Mouse (Mus musculus) hindbrain, embryonic 16.5 days (tissue): ENCODE measurements around the gene Car12. TPM values are rescaled to one million over a fixed set of nuclear protein-coding genes. Genes with fewer than 3 reads are reported as not detected.
"Not testable (repeated sequence)": the region's sequence is repeated elsewhere in the genome, so short reads cannot be mapped to it uniquely, and the experiment has no call there.

Source experiments
- ATAC-seq: fragments of 200-750 bp; cut with Nextera tagmentation; 2 replicates; pipeline ENCODE4 v1.8.0; 2017; ENCODE audit warnings: moderate TSS enrichment, moderate library complexity
- H3K27ac ChIP-seq: fragments of 300-500 bp; sonication (generic); 2 replicates; pipeline ENCODE4 v1.5.1; 2014; ENCODE audit warnings: low read depth, mild to moderate bottlenecking, control low read depth, low read length, moderate library complexity
- H3K27me3 ChIP-seq: fragments of 300-500 bp; sonication (generic); replicated peaks from 2 replicates; pipeline ENCODE4 v1.6.1; 2014; ENCODE audit warnings: low read length; ENCODE audit not compliant: control insufficient read depth, insufficient read depth
- H3K36me3 ChIP-seq: fragments of 300-500 bp; sonication (generic); 2 replicates; pipeline ENCODE4 v1.6.1; 2014; ENCODE audit warnings: mild to moderate bottlenecking, low read length, moderate library complexity, mixed read lengths; ENCODE audit not compliant: control insufficient read depth, insufficient read depth
- H3K4me1 ChIP-seq: fragments of 300-500 bp; sonication (generic); 2 replicates; pipeline ENCODE4 v1.6.1; 2014; ENCODE audit warnings: low read depth, low read length; ENCODE audit not compliant: control insufficient read depth, insufficient read depth
- H3K4me2 ChIP-seq: fragments of 300-500 bp; sonication (generic); 2 replicates; pipeline ENCODE4 v1.6.1; 2014; ENCODE audit warnings: mild to moderate bottlenecking, low read length, control low read depth, moderate library complexity
- H3K4me3 ChIP-seq: fragments of 300-500 bp; sonication (generic); 2 replicates; pipeline ENCODE4 v1.5.1; 2014; ENCODE audit warnings: mild to moderate bottlenecking, low read length, control low read depth, moderate library complexity
- H3K9ac ChIP-seq: fragments of 300-500 bp; sonication (generic); 2 replicates; pipeline ENCODE4 v1.6.1; 2014; ENCODE audit warnings: low read depth, mild to moderate bottlenecking, control low read depth, low read length, moderate library complexity
- H3K9me3 ChIP-seq: fragments of 300-500 bp; sonication (generic); 2 replicates; pipeline ENCODE4 v1.6.1; 2014; ENCODE audit warnings: mild to moderate bottlenecking, low read length, moderate library complexity; ENCODE audit not compliant: control insufficient read depth
- WGBS: fragments of 180-500 bp; shearing (Covaris S2); extraction: QIAGEN DNeasy Blood & Tissue Kit; methylation state at CpG from one replicate; pipeline ENCODE4 v1.1.7; 2014; 5-methylcytosine and 5-hydroxymethylcytosine counted together
- polyA plus RNA-seq: library from polyadenylated mRNA; unstranded; fragments of >200 nt; fragmentation: Nextera tagmentation; extraction: Ambion mirVana; gene quantifications from 2 replicates; pipeline ENCODE4 v1.2.1, GENCODE M21; 2015

Gene Car12
- polyA plus RNA-seq, 1 experiment from 2014 or later, result 9.0 TPM

DNA sequence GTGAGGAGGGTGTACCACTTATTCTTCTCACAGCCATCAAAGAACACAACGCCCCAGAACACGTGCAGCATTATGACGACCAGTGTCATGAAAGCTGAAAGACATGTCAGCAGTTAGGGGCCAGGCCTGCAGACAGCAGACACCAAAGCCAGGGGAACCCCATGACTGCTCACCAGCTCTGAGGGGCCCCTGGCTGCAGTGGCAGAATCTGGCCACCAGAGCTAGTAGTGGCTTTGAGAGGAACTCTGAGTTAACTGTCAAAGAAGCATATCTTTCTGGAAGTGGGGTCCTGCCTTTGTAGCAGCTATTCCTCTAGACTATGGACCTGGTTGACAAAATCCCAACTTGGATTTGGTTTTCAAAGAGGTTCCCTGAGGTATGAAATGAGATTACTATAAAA is 71.1 kb downstream of the Car12 start:
- H3K27ac ChIP-seq, H3K9ac ChIP-seq, H3K36me3 ChIP-seq, H3K9me3 ChIP-seq, H3K4me1 ChIP-seq, H3K4me3 ChIP-seq, H3K4me2 ChIP-seq, ATAC-seq, H3K27me3 ChIP-seq: not testable (repeated sequence)
- no CpG with 5 or more reads among the region's 3 CpGs for WGBS

DNA sequence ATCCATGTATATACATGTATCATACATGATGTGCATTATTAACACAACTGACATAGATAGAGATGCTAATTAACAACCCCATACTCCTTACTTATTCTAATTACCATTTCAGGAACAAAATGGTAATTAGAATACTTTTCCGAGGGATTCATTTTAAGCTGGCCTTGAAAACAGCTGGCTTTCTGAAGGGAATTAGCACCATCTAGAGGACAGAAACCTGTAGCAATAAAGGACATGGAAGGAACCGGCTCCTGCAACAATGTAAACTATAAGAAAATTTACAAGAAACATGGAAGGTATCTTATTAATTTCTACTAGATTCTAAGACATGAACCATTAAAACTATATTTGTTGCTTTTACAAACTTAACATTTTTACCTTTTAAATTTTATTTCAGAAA is 74.3 kb downstream of the Car12 start:
- Histone ChIP-seq H3K4me2 (no peak overlapping the region), H3K9ac (no peak overlapping the region), H3K27me3 (no peaks in the 10 kb centered on the region), H3K4me3 (no peak overlapping the region), H3K36me3 (0 out of 2 replicates have a peak, but pooled peaks cover 5% of the 10 kb centered on the region), H3K27ac (no peak overlapping the region), H3K9me3 (no peaks in the 10 kb centered on the region), H3K4me1 (no peaks in the 10 kb centered on the region)
- WGBS, result 7% methylated on average over 2 of the region's 2 CpGs
- no peak for ATAC-seq

DNA sequence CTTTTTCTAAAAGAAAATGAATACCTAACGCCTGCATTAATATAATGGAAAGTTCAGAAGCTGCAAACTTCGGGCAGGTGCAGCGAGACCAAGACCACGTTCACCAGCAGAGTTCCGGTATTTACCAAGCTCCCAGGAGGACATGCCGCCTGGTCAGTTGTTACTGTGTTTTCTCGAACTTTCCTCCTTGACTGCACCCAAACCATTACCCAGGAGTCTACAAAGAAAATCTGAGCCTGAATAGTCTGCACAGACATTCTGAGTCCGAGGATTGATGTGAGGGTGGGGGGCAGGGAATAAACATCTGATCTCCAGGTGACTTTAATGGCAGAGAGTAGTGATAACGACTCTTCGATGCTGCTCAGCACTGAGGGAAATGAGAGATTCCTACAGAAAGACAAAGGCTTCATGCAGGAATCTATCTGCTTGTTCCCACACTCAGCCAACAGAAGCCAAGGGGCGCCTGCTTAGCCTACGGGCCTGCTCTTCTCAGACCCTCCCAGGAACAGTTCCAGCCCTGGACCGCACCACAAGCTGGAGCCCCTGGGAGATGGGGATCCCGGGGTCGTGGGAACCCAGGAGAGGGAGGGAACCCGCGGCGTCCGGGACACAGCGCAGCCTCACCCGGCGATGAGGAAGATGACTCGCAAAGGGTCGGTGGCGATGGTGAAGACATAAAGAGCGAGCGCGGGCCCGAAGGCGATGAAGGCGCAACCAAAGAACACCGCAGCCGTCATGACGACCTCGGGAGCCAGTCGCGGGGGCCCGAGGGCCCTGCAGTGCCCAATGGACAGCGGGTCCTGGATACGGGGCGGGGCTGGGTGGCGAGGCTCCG is 81.4 kb downstream of the Car12 start:
- no peaks in the 10 kb centered on the region for H3K27me3 ChIP-seq
- peak overlapping the region; percentile 71 for H3K4me3 ChIP-seq
- peaks cover 7% of the 10 kb centered on the region for H3K4me1 ChIP-seq
- H3K36me3 ChIP-seq, result 0 out of 2 replicates have a peak, but pooled peaks cover 3% of the 10 kb centered on the region
- no peaks in the 10 kb centered on the region for H3K9me3 ChIP-seq
- H3K27ac ChIP-seq, result peak overlapping the region; percentile 87
- peak; percentile 65 for ATAC-seq
- H3K4me2 ChIP-seq, result peak overlapping the region; percentile 82
- under 1% methylated on average over 43 of the region's 43 CpGs for WGBS
- peak overlapping the region; percentile 93 for H3K9ac ChIP-seq

GRCm38 (mm10) chr9:66795464-66796324 is 82.2 kb downstream of the Car12 start, which contains the start of gene Aph1b:
Aph1b (minus strand) TSS chr9:66795490.
- ATAC-seq, result peak; percentile 98
- under 1% methylated on average over 42 of the region's 42 CpGs for WGBS

DNA sequence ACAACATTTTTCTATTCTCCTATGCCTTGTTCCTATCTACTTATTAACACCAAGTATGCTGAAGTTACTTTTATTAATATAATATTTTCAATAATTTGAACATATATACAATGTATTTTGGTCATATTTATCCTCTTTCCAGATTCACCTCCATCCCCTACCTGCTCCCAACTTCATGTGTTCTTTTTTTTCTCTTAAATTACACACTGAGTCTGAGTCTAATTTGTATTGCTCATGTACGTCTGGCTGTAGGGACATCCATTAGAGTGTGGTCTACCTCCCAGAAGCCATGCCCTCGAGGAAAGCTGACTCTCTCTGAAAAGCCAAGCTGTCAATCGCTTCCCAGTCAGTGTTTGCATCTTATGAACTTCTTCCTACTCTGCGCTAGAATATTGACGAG is 83.3 kb downstream of the Car12 start, which contains the start of gene Gm10647:
Gene Gm10647 (plus strand): TSS at position 301 of the 400 bp plus-strand sequence.
- whole genome bisulfite sequencing, result 78% methylated on average over 5 of the region's 5 CpGs
- H3K4me2 ChIP-seq, result peak within 1 kb of the TSS; percentile 82
- peak within 1 kb of the TSS; percentile 93 for H3K9ac ChIP-seq
- peak within 1 kb of the TSS; percentile 87 for H3K27ac ChIP-seq
- peak within 1 kb of the TSS; percentile 71 for H3K4me3 ChIP-seq
- H3K36me3 ChIP-seq, result no peaks in the 10 kb centered on the region
- no peak for ATAC-seq
- H3K27me3 ChIP-seq, result no peaks in the 10 kb centered on the region
- no peaks in the 10 kb centered on the region for H3K9me3 ChIP-seq
- peaks cover 7% of the 10 kb centered on the region for H3K4me1 ChIP-seq

More at GRCm38 (mm10) chr9:66795464-66796324, 82.2 kb downstream of the Car12 start, which contains the start of gene Aph1b:
- Histone ChIP-seq H3K9ac (peak within 1 kb of the TSS; percentile 93), H3K36me3 (no peaks in the 10 kb centered on the region), H3K27me3 (no peaks in the 10 kb centered on the region), H3K27ac (peak within 1 kb of the TSS; percentile 87), H3K4me3 (peak within 1 kb of the TSS; percentile 71), H3K4me2 (peak within 1 kb of the TSS; percentile 82), H3K9me3 (no peaks in the 10 kb centered on the region), H3K4me1 (peaks cover 7% of the 10 kb centered on the region)

- Histone ChIP-seq H3K27me3 (no peaks in the 10 kb centered on the region; the same call in 1 of the 2 replicates), H3K9me3 (no peaks in the 10 kb centered on the region), H3K4me1 (no peaks in the 10 kb centered on the region), H3K9ac (no peak overlapping the region), H3K4me3 (no peak overlapping the region), H3K4me2 (no peak overlapping the region), H3K27ac (no peak overlapping the region), H3K36me3 (no peaks in the 10 kb centered on the region)
- WGBS, result 59% methylated on average over 12 of the region's 12 CpGs
- no peak for ATAC-seq
Observed at GRCm38 (mm10) chr9:66801947-66802346, 88.5 kb downstream of the Car12 start.

DNA sequence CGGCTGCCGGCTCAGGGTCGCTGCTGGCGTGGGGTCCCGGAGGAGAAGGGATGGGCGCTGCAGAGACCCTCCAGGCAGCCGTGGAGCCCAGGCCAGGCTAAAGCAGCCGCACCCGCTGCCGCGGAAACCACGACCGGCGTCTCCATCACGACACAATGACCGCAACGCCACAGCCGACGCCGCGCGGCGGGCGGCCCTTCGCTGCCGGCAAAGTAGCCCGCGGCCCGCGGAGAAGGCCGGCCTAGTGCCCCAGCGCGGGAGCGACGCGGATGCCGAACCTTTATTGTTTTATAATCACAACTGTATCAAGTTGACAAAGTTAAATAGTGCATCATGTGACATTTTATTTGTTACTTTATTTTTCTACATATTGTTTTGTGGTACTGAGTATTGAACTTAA is 92.5 kb downstream of the Car12 start:
- Histone ChIP-seq H3K9ac (peak overlapping the region; percentile 35), H3K4me3 (peak overlapping the region; percentile 37), H3K4me2 (peak overlapping the region; percentile 58)
- H3K27ac ChIP-seq, ATAC-seq, H3K9me3 ChIP-seq, H3K36me3 ChIP-seq, H3K4me1 ChIP-seq, H3K27me3 ChIP-seq: not testable (repeated sequence)
- under 1% methylated on average over 26 of the region's 37 CpGs for WGBS

GRCm38 (mm10) chr9:66813392-66813791 is 99.9 kb downstream of the Car12 start:
- no peak overlapping the region for H3K9ac ChIP-seq
- H3K36me3 ChIP-seq, result no peaks in the 10 kb centered on the region
- no peak for ATAC-seq
- H3K4me3 ChIP-seq, result no peak overlapping the region
- no peaks in the 10 kb centered on the region for H3K4me1 ChIP-seq
- 4% methylated on average over 2 of the region's 2 CpGs for WGBS
- H3K4me2 ChIP-seq, result no peak overlapping the region
- no peaks in the 10 kb centered on the region for H3K9me3 ChIP-seq
- H3K27me3 ChIP-seq, result no peaks in the 10 kb centered on the region
- no peak overlapping the region for H3K27ac ChIP-seq
